Mouse (Mus musculus): ENCODE measurements around the gene March10.

Gene March10

GRCm38 (mm10) chr11:105352152-105352551 is 104.4 kb downstream of the March10 start:
- no peak for DNase-seq

- DNase-seq: no peak
Measured at GRCm38 (mm10) chr11:105350643-105351042, 105.9 kb downstream of the March10 start.

GRCm38 (mm10) chr11:105349780-105350324 is 106.7 kb downstream of the March10 start:
- DNase-seq: no peak

- no peak for DNase-seq
Measured at GRCm38 (mm10) chr11:105348495-105348982, 108.0 kb downstream of the March10 start.

GRCm38 (mm10) chr11:105347162-105348161 is 109.1 kb downstream of the March10 start:
- peak; percentile 30 to 64 for DNase-seq

- DNase-seq: peak in 1 of 2 experiments; percentile 8
Measured at GRCm38 (mm10) chr11:105345284-105345683, 111.3 kb downstream of the March10 start.

- DNase-seq: no peak
Measured at GRCm38 (mm10) chr11:105338596-105339390, 117.7 kb downstream of the March10 start.

- no peak for DNase-seq
Measured at GRCm38 (mm10) chr11:105333867-105334670, 122.5 kb downstream of the March10 start.

- DNase-seq: peak in 1 of 2 experiments; percentile 23
Measured at GRCm38 (mm10) chr11:105332468-105332867, 124.1 kb downstream of the March10 start.

- no peak for DNase-seq
Measured at GRCm38 (mm10) chr11:105331732-105332131, 124.8 kb downstream of the March10 start.

- DNase-seq: no peak
Measured at GRCm38 (mm10) chr11:105331129-105331528, 125.4 kb downstream of the March10 start.

- no peak for DNase-seq
Measured at GRCm38 (mm10) chr11:105329962-105330361, 126.6 kb downstream of the March10 start.

- DNase-seq: no peak
Measured at GRCm38 (mm10) chr11:105327101-105327500, 129.4 kb downstream of the March10 start.

GRCm38 (mm10) chr11:105323530-105323929 is 133.0 kb downstream of the March10 start:
- no peak for DNase-seq

GRCm38 (mm10) chr11:105321090-105321489 is 135.4 kb downstream of the March10 start:
- DNase-seq: no peak

GRCm38 (mm10) chr11:105317769-105318168 is 138.8 kb downstream of the March10 start:
- no peak for DNase-seq

GRCm38 (mm10) chr11:105316121-105316520 is 140.4 kb downstream of the March10 start:
- no peak for DNase-seq

- DNase-seq: no peak
Measured at GRCm38 (mm10) chr11:105315296-105315695, 141.2 kb downstream of the March10 start.

GRCm38 (mm10) chr11:105313633-105314014 is 142.9 kb downstream of the March10 start:
- DNase-seq: no peak

GRCm38 (mm10) chr11:105312972-105313632 is 143.4 kb downstream of the March10 start:
- no peak for DNase-seq

- no peak for DNase-seq
Measured at GRCm38 (mm10) chr11:105312311-105312942, 144.1 kb downstream of the March10 start.

Measured in spleen, adult 18-20 months (tissue).